Mouse (Mus musculus): ENCODE data around the gene Stra8. TPM values are rescaled to one million over a fixed set of nuclear protein-coding genes. Genes with fewer than 3 reads are reported as not detected.

Stra8 gene
- polyA plus RNA-seq, 1 experiment = not detected

GRCm38 (mm10) chr6:34906125-34906524, 13.8 kb upstream of the Stra8 start:
- Histone ChIP-seq H3K4me3 (no peak overlapping the region), H3K4me2 (ENCODE audit: low read depth) (no peak overlapping the region), H3K27me3 (ENCODE audit: control insufficient read depth, insufficient read depth, insufficient read length) (no peaks in the 10 kb centered on the region), H3K36me3 (ENCODE audit: control insufficient read depth, insufficient read depth) (peaks cover 14% of the 10 kb centered on the region), H3ac (ENCODE audit: control insufficient read depth, insufficient read length) (no peak overlapping the region), H3K79me2 (ENCODE audit: control insufficient read depth, insufficient read depth) (peaks cover 7% of the 10 kb centered on the region)
- TF ChIP-seq MYOD1 (IDR thresholded peaks at IDR 0.05; ENCODE audit: control insufficient read depth in 1 of 3, insufficient read length in 2 of 3, low read depth in 2 of 3) (peak in 1 of 3 experiments; percentile 7), REST (IDR thresholded peaks at IDR 0.05; ENCODE audit: insufficient read depth, insufficient read length) (no peak)

GRCm38 (mm10) chr6:34906661-34907060, 13.3 kb upstream of the Stra8 start:
- TF ChIP-seq CEBPB (IDR thresholded peaks at IDR 0.05; ENCODE audit: insufficient read depth, poor library complexity, severe bottlenecking) = no peak
- no peak for TF ChIP-seq POLR2AphosphoS2 (IDR thresholded peaks at IDR 0.05; ENCODE audit: insufficient read length, low read depth)
- TF ChIP-seq POLR2A (IDR thresholded peaks at IDR 0.05; ENCODE audit: insufficient read length, low read depth) = no peak
- TF ChIP-seq MAX (IDR thresholded peaks at IDR 0.05; ENCODE audit: low read depth) = no peak
- no peak for TF ChIP-seq TCF12 (IDR thresholded peaks at IDR 0.05; ENCODE audit: insufficient read depth, poor library complexity, severe bottlenecking)
- TF ChIP-seq MYOD1 (IDR thresholded peaks at IDR 0.05; ENCODE audit: control insufficient read depth in 1 of 3, insufficient read length in 2 of 3, low read depth in 2 of 3) = no peak
- TF ChIP-seq TCF3 (IDR thresholded peaks at IDR 0.05; ENCODE audit: insufficient read length, low read depth) = no peak
- no peak for TF ChIP-seq REST (IDR thresholded peaks at IDR 0.05; ENCODE audit: insufficient read depth, insufficient read length)
- TF ChIP-seq SRF (IDR thresholded peaks at IDR 0.05; ENCODE audit: control insufficient read depth, insufficient read length, low read depth) = no peak
- TF ChIP-seq MYOG (IDR thresholded peaks at IDR 0.05; ENCODE audit: control insufficient read depth in 1 of 3, insufficient read depth in 1 of 3, insufficient read length in 2 of 3, low read depth in 2 of 3) = no peak
- no peak for TF ChIP-seq USF1 (IDR thresholded peaks at IDR 0.05; ENCODE audit: low read depth)
- Histone ChIP-seq H3K36me3 (ENCODE audit: control insufficient read depth, insufficient read depth) (peaks cover 14% of the 10 kb centered on the region), H3K79me2 (ENCODE audit: control insufficient read depth, insufficient read depth) (peaks cover 7% of the 10 kb centered on the region), H3K27me3 (ENCODE audit: control insufficient read depth, insufficient read depth, insufficient read length) (no peaks in the 10 kb centered on the region), H3K4me3 (no peak overlapping the region), H3ac (ENCODE audit: control insufficient read depth, insufficient read length) (no peak overlapping the region), H3K4me2 (ENCODE audit: low read depth) (no peak overlapping the region)

GRCm38 (mm10) chr6:34907121-34907614, 12.8 kb upstream of the Stra8 start:
- Histone ChIP-seq H3ac (ENCODE audit: control insufficient read depth, insufficient read length) (no peak overlapping the region), H3K79me2 (ENCODE audit: control insufficient read depth, insufficient read depth) (peaks cover 7% of the 10 kb centered on the region), H3K36me3 (ENCODE audit: control insufficient read depth, insufficient read depth) (peaks cover 14% of the 10 kb centered on the region), H3K27me3 (ENCODE audit: control insufficient read depth, insufficient read depth, insufficient read length) (no peaks in the 10 kb centered on the region), H3K4me3 (no peak overlapping the region), H3K4me2 (ENCODE audit: low read depth) (no peak overlapping the region)
- TF ChIP-seq MYOG (IDR thresholded peaks at IDR 0.05; ENCODE audit: control insufficient read depth in 1 of 3, insufficient read depth in 1 of 3, insufficient read length in 2 of 3, low read depth in 2 of 3) (no peak), TCF3 (IDR thresholded peaks at IDR 0.05; ENCODE audit: insufficient read length, low read depth) (no peak), MYOD1 (IDR thresholded peaks at IDR 0.05; ENCODE audit: control insufficient read depth in 1 of 3, insufficient read length in 2 of 3, low read depth in 2 of 3) (no peak), POLR2AphosphoS2 (IDR thresholded peaks at IDR 0.05; ENCODE audit: insufficient read length, low read depth) (no peak), CEBPB (IDR thresholded peaks at IDR 0.05; ENCODE audit: insufficient read depth, poor library complexity, severe bottlenecking) (no peak), POLR2A (IDR thresholded peaks at IDR 0.05; ENCODE audit: insufficient read length, low read depth) (no peak), TCF12 (IDR thresholded peaks at IDR 0.05; ENCODE audit: insufficient read depth, poor library complexity, severe bottlenecking) (no peak), MAX (IDR thresholded peaks at IDR 0.05; ENCODE audit: low read depth) (no peak)

GRCm38 (mm10) chr6:34907696-34908260, 12.2 kb upstream of the Stra8 start:
- no peak overlapping the region for H3K4me2 ChIP-seq (ENCODE audit: low read depth)
- H3ac ChIP-seq (ENCODE audit: control insufficient read depth, insufficient read length) = no peak overlapping the region
- H3K79me2 ChIP-seq (ENCODE audit: control insufficient read depth, insufficient read depth) = peaks cover 7% of the 10 kb centered on the region
- H3K36me3 ChIP-seq (ENCODE audit: control insufficient read depth, insufficient read depth) = peaks cover 9% of the 10 kb centered on the region
- no peaks in the 10 kb centered on the region for H3K27me3 ChIP-seq (ENCODE audit: control insufficient read depth, insufficient read depth, insufficient read length)
- H3K4me3 ChIP-seq = no peak overlapping the region
- no peak for TF ChIP-seq TCF3 (IDR thresholded peaks at IDR 0.05; ENCODE audit: insufficient read length, low read depth)
- no peak for TF ChIP-seq USF1 (IDR thresholded peaks at IDR 0.05; ENCODE audit: low read depth)
- TF ChIP-seq MYOD1 (IDR thresholded peaks at IDR 0.05; ENCODE audit: control insufficient read depth in 1 of 3, insufficient read length in 2 of 3, low read depth in 2 of 3) = no peak
- TF ChIP-seq E2F4 (IDR thresholded peaks at IDR 0.05; ENCODE audit: insufficient read depth) = no peak
- TF ChIP-seq MYOG (IDR thresholded peaks at IDR 0.05; ENCODE audit: control insufficient read depth in 1 of 3, insufficient read depth in 1 of 3, insufficient read length in 2 of 3, low read depth in 2 of 3) = no peak
- no peak for TF ChIP-seq CEBPB (IDR thresholded peaks at IDR 0.05; ENCODE audit: insufficient read depth, poor library complexity, severe bottlenecking)
- no peak for TF ChIP-seq MAX (IDR thresholded peaks at IDR 0.05; ENCODE audit: low read depth)
- no peak for TF ChIP-seq POLR2A (IDR thresholded peaks at IDR 0.05; ENCODE audit: insufficient read length, low read depth)
- no peak for TF ChIP-seq TCF12 (IDR thresholded peaks at IDR 0.05; ENCODE audit: insufficient read depth, poor library complexity, severe bottlenecking)
- no peak for TF ChIP-seq REST (IDR thresholded peaks at IDR 0.05; ENCODE audit: insufficient read depth, insufficient read length)
- TF ChIP-seq SRF (IDR thresholded peaks at IDR 0.05; ENCODE audit: control insufficient read depth, insufficient read length, low read depth) = no peak
- no peak for TF ChIP-seq POLR2AphosphoS2 (IDR thresholded peaks at IDR 0.05; ENCODE audit: insufficient read length, low read depth)

Measured in myocyte (in vitro differentiated cells).